Mouse (Mus musculus) bone marrow macrophage, adult 2 months (primary cell): ENCODE results near the gene Sp2. TPM values are rescaled to one million over a fixed set of nuclear protein-coding genes. Genes with fewer than 3 reads are reported as not detected.

Experiments
- H3K27ac ChIP-seq: 2 replicates; pipeline ENCODE4 v1.5.1; 2012; ENCODE audit warnings: low read depth, low read length; ENCODE audit not compliant: insufficient read depth
- H3K4me1 ChIP-seq: 2 replicates; pipeline ENCODE4 v1.6.1; 2012; ENCODE audit warnings: low read length; ENCODE audit not compliant: control insufficient read depth, insufficient read depth
- H3K4me3 ChIP-seq: 2 replicates; pipeline ENCODE4 v1.5.1; 2012; ENCODE audit warnings: mild to moderate bottlenecking, low read length, moderate library complexity; ENCODE audit not compliant: insufficient read depth
- CTCF ChIP-seq: IDR thresholded peaks from 2 replicates; pipeline ENCODE4 v1.5.1; 2012; ENCODE audit warnings: low read depth, mild to moderate bottlenecking, low read length, moderate library complexity
- POLR2A ChIP-seq: IDR thresholded peaks from 2 replicates; pipeline ENCODE4 v1.6.1; 2012; ENCODE audit warnings: mild to moderate bottlenecking, low read depth, low read length, borderline replicate concordance
- polyA plus RNA-seq: library from polyadenylated mRNA; stranded (reverse); fragments of >200 nt; gene quantifications from 2 replicates; pipeline ENCODE4 v1.2.4, GENCODE M21; 2012; ENCODE audit not compliant: missing spikeins, insufficient read depth, insufficient read length

Gene Sp2
- polyA plus RNA-seq, 1 experiment, result 22.3 TPM

DNA sequence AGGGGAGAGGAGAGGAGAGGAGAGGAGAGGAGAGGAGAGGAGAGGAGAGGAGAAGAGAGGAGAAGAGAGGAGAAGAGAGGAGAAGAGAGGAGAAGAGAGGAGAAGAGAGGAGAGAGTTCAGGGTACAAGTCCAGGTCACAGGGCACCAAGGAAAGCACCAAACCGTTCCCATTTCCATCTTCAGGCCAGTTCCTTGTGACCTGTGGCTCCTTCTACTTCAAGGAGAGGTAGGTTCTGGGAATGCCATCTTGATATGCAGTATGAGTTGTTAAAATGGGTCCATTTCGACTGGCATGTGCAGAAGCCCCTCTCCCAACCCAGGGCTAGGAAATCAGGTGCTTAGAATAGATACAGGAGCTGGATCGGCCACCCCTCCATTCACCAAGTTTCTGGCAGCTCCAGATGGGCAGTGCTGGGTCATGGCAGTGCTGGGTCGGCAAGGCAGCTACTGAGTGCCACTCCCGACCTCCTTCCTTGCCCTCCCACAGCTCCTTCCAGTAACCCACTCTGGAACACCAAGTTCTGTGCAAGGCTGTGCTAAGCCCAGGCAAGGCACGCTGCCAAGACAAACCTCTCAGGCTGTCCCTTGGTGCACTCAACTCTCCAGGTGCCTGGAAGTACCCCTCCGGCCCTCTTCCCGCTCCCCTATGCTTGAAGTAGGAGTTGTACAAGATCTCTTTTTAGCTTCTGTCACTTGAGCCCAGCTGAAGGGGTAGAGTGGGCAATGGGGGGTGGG lies 51.3 kb downstream of the Sp2 start:
- Histone ChIP-seq H3K4me1 (peaks cover 7% of the 10 kb centered on the region; the same call in 1 of the 2 replicates), H3K4me3 (no peak overlapping the region), H3K27ac (no peak overlapping the region)
- TF ChIP-seq POLR2A, result no peak
- TF ChIP-seq CTCF, result no peak

DNA sequence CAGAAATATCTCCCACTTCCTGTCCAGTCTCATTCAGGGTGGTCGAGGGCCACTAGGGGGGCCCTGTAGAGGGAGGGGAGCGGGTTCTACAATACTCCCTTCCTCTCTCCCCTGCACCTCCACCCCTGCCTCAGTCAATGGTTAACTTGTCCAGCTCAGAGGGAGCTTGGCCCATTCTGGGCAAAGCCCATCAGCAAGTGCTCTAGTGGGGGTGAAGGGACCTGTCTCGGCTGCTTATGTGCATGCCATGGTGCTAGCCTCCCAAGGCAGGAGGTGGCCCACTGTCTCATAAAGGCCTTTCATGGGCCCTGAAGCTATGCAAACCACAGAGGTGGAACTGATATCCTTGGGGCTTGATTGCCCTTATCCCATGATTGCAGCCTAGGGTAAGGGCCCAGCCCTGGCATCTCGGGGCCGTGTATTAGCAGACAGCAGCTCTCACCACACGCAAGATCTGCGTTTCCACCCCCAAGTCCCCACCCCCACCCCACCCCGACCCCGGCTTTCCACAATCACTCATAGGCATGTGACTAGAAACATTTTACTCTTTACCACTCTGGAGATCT lies 52.9 kb downstream of the Sp2 start:
- no peak overlapping the region for H3K4me3 ChIP-seq
- no peak for TF ChIP-seq POLR2A
- TF ChIP-seq CTCF, result no peak
- H3K4me1 ChIP-seq, result peaks cover 5% of the 10 kb centered on the region; the same call in 1 of the 2 replicates
- no peak overlapping the region for H3K27ac ChIP-seq

DNA sequence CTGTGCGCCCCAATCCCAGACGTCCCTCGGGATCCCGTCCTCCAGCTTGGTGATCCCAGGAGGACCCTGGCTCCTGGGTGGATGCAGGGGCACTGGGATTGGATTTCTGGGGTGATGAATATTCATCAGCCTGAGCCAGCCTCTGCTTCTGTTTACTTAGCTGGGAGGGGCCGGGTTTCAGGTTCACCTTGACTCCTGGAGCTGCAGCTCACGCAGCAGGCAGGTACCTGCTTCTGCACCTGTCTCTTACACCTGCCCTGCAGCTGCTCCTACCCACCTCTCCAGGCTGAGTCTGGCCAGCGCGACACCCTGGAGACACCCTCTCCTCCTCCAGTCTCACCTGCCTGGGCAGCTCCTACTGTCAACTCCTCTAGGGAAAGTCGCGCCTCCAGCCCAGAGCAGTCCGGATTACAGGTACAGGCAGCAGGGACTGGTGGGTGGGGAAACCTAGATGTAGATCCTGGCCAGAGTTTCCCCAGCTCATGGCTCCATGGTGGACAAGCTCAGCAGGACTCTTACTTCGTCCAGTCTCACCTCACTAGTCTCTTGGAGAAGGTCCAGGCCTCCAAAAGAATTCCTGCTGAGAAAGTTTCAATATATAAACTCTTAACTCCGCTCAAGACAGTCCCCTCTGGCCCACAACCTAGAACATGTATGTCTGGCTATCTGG lies 53.5 kb downstream of the Sp2 start:
- H3K4me3 ChIP-seq, result no peak overlapping the region
- no peak overlapping the region for H3K27ac ChIP-seq
- peaks cover 4% of the 10 kb centered on the region; the same call in 1 of the 2 replicates for H3K4me1 ChIP-seq
- TF ChIP-seq POLR2A (no peak), CTCF (no peak)

DNA sequence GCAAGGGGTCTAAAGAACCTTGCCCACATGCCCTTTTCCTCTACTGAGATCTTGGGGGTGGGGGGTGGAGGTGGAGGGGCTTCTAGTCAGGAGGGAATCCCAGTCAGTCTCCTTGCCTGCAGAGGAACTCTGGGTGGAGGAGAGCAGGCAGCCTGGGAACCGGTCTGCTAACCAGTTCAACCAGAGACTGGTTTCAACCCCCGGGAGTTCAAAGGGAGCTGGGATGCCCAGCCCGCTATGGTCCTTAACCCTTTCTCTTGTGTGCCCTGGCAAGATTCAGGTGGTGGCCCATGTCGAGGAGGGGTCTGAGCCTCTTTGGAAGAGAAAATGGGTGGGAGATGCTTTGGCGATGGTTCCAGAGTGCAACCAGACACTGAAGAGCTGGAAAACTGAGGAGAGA lies 54.1 kb downstream of the Sp2 start:
- Histone ChIP-seq H3K4me3 (no peak overlapping the region), H3K27ac (no peak overlapping the region), H3K4me1 (peaks cover 2% of the 10 kb centered on the region; the same call in 1 of the 2 replicates)
- TF ChIP-seq POLR2A, result no peak
- no peak for TF ChIP-seq CTCF

DNA sequence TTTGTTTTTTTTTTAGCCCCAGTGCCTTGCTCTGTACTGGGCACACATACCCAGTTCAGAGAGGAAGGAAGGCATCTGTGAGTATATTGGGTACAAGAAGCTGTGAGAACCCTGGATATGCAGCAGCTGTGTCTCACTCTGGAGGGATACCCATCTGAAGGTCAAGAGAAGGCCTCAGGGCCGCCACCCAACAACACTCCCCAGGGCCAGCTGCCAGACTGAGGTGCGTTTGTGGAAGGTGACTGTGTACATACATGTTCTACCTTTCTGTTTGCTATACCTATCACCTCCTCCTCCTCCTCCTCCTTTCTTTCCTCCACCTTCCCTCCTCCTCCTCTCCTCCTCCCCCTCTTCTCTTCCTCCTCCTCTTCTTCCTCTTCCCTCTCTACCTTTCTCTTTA lies 54.7 kb downstream of the Sp2 start, which contains the start of gene Prr15l:
Prr15l (plus strand) TSS at position 17 of the 400 bp plus-strand sequence.
- TF ChIP-seq CTCF (no peak), POLR2A (no peak)
- Histone ChIP-seq H3K4me1 (no peaks in the 10 kb centered on the region), H3K27ac (no peak within 1 kb of the TSS), H3K4me3 (no peak within 1 kb of the TSS)

DNA sequence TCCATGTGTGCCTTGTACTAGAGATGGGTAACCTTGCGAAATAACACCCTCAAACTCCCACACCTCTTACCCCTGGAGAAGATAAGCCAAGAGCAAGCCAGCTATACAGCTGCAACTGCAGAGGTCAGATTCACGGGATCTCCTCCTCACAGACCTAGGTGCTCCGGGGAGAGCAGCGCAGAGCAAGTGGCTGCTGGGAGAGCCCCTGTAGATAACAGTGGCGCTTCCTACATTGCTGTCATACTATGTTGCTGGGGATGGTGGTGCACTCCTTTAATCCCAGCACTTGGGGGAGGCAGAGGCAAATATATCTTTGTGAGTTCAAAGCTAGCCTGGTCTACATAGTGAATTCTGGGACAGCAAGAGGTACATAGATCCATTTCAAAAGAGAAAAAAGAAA lies 56.2 kb downstream of the Sp2 start:
- TF ChIP-seq CTCF (no peak), POLR2A (no peak)
- H3K4me3 ChIP-seq, result no peak overlapping the region
- H3K27ac ChIP-seq, result no peak overlapping the region
- no peaks in the 10 kb centered on the region for H3K4me1 ChIP-seq

DNA sequence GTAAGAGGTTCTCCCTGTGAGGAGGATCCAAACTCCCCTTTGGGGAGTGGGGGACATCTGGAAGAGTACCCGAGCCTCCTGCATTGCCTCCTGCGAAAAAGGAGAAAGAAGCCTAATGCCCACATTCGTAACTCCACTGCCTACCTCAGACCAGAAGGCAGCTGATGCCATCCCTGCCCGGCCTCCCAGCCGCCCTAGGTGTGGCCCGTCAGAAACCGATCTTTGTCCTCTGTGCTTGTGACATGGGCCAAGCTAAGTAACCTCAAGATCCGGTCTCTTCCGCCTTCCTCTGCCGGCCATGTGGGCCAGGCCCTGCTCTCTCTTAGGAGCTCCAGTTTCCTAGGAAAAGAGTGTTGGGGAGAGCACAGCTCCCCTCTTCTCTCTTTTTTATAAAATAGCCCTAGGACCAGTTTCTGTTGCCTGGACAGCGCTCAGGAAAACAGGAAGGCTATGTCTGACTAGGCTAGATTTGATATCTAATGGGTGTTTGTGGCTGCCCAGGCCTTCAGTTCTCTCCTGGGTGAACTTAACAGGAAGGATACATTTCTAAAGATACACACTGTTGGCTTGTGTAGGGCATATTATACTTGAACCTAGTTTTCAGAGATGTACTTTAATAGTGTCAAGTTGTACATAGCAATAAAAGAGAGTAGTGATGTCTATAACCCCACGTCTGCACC lies 57.1 kb downstream of the Sp2 start:
- Histone ChIP-seq H3K27ac (no peak overlapping the region), H3K4me3 (no peak overlapping the region), H3K4me1 (no peaks in the 10 kb centered on the region)
- no peak for TF ChIP-seq CTCF
- no peak for TF ChIP-seq POLR2A

DNA sequence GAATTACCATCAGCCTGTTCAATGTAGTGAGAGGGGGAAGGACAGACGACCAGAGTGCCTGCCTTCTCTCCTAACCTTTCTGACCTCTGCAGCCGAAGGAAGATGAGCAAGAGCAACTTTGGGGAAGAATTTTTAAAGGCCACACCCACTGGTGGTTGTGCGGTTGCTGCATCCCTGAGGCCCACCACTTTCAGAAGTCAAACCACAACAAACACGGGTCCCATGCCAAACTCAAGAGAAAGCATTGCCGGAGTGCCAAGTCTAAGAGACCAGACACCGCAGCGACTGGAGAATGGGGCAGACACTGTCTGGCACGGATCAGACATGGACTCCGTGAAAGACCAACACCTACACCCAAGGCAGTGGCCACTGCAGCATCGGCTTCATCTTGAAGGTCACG lies 57.9 kb downstream of the Sp2 start:
- Histone ChIP-seq H3K4me3 (no peak overlapping the region), H3K4me1 (no peaks in the 10 kb centered on the region), H3K27ac (no peak overlapping the region)
- TF ChIP-seq CTCF, result no peak
- no peak for TF ChIP-seq POLR2A

DNA sequence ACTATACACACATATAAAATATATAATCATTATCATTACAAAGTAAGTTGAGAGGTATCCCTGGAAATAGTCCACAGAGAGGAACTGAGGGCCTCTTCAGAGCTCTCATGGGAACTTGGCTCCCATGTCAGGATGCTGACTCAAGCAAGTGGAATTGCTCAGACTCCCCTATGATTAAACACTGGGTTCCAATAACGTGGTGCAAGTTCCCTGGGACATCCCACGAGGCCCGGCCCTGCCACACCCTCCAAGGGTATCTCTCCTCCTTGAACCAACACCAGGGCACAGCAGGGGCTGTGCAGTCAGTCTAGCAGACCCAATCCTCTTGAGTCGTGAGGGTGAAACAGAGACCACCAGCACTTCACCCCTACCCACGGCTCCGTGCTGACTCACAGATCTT lies 63.8 kb downstream of the Sp2 start:
- TF ChIP-seq CTCF (no peak), POLR2A (no peak)
- peaks cover 6% of the 10 kb centered on the region; the same call in 1 of the 2 replicates for H3K4me1 ChIP-seq
- no peak overlapping the region for H3K4me3 ChIP-seq
- no peak overlapping the region for H3K27ac ChIP-seq
